In the genomic region with DNA sequence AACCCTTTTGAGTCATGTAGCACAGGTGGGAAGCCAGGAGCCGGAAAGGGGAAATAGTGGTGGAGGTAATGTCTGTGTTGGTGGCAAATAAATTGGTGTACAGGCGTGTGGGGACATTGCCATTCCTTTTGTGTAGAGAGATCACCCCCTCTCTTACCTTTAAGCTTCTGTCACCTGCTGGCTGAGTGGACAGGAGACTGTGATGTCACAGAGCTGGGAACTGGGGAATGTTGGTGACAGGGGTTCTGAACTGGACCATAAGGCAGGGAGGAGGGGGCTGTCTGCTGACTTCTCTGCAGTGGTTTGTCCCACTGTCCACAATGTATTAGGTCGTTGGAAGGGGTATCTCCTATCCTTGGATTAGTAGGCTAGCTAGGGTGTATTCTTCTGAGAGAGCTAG, we compare ENCODE assay signal across 27 mouse cellular contexts. TPM values are rescaled to one million over a fixed set of nuclear protein-coding genes. Genes with fewer than 3 reads are reported as not detected.
"Had no signal": no experiment of that assay in that cellular context is flagged by ENCODE, and none has a peak within 500 bp of the region (broad histone marks: within the 10 kb centered on the region; RNA-seq: fewer than 3 reads in every experiment).

A gene (minus strand): TSS at position 317 of the 400 bp plus-strand sequence.

- H3K4me3 ChIP-seq: limb, embryonic 12.5 days; limb, embryonic 15.5 days; midbrain, embryonic 12.5 days; midbrain, embryonic 15.5 days; neural tube, embryonic 12.5 days; neural tube, embryonic 15.5 days had no signal

- ATAC-seq: liver, postnatal 0 days; lung, postnatal 0 days; midbrain, embryonic 15.5 days had no signal

- H3K36me3 ChIP-seq: limb, embryonic 12.5 days; limb, embryonic 15.5 days; midbrain, embryonic 12.5 days; midbrain, embryonic 15.5 days; neural tube, embryonic 12.5 days; neural tube, embryonic 15.5 days had no signal

- H3K4me2 ChIP-seq: limb, embryonic 12.5 days; limb, embryonic 15.5 days; liver, embryonic 11.5 days; lung, embryonic 14.5 days; midbrain, embryonic 12.5 days; midbrain, embryonic 15.5 days; neural tube, embryonic 12.5 days; neural tube, embryonic 15.5 days had no signal

- H3K9ac ChIP-seq: limb, embryonic 12.5 days; limb, embryonic 15.5 days; liver, embryonic 14.5 days; liver, postnatal 0 days; lung, embryonic 14.5 days; midbrain, embryonic 12.5 days; midbrain, embryonic 15.5 days; neural tube, embryonic 12.5 days; neural tube, embryonic 15.5 days had no signal

- H3K27ac ChIP-seq: limb, embryonic 12.5 days; limb, embryonic 15.5 days; liver, embryonic 14.5 days; macrophage; midbrain, embryonic 12.5 days; midbrain, embryonic 15.5 days; neural tube, embryonic 12.5 days; neural tube, embryonic 15.5 days; stomach, postnatal 0 days had no signal

- DNase-seq: kidney, postnatal 10 days; kidney, postnatal 36 days; left cerebral cortex, postnatal 4 days; liver, postnatal 0 days; lung, embryonic 14.5 days; right cerebral cortex, adult 18-20 months; right cerebral cortex, postnatal 14 days; right cerebral cortex, postnatal 4 days; thymus, adult 18-20 months; thymus, postnatal 36 days had no signal

- H3K27me3 ChIP-seq: limb, embryonic 12.5 days; limb, embryonic 15.5 days; midbrain, embryonic 12.5 days; midbrain, embryonic 15.5 days; neural tube, embryonic 12.5 days; neural tube, embryonic 15.5 days had no signal

- H3K9me3 ChIP-seq: limb, embryonic 12.5 days; limb, embryonic 15.5 days; midbrain, embryonic 12.5 days; midbrain, embryonic 15.5 days; neural tube, embryonic 12.5 days; neural tube, embryonic 15.5 days had no signal

- H3K4me1 ChIP-seq: limb, embryonic 12.5 days; limb, embryonic 15.5 days; midbrain, embryonic 12.5 days; midbrain, embryonic 15.5 days; neural tube, embryonic 12.5 days; neural tube, embryonic 15.5 days had no signal

RNA-seq across cellular contexts. Expression of the gene that starts here (rescaled TPM):
- total RNA-seq: layer of hippocampus, postnatal 14 days; left cerebral cortex, adult 8-10 months; left cerebral cortex, postnatal 14 days; left cerebral cortex, postnatal 4 days; megakaryocyte, adult 5-6 weeks had no signal
- polyA plus RNA-seq: limb, embryonic 12.5 days; limb, embryonic 15.5 days; liver, embryonic 11.5 days; liver, embryonic 14.5 days; liver, postnatal 0 days; lung, embryonic 14.5 days; lung, postnatal 0 days; macrophage; midbrain, embryonic 12.5 days; midbrain, embryonic 15.5 days; neural tube, embryonic 12.5 days; neural tube, embryonic 15.5 days; stomach, embryonic 14.5 days; stomach, postnatal 0 days; urinary bladder, adult 2 months had no signal
